Mouse (Mus musculus): ENCODE measurements around the gene Ssrp1. TPM values are rescaled to one million over a fixed set of nuclear protein-coding genes. Genes with fewer than 3 reads are reported as not detected.

Gene Ssrp1
- 69.8 and 80.8 TPM in 2 replicates for polyA plus RNA-seq (2015; fragmentation: Nextera tagmentation; extraction: Ambion mirVana)

DNA sequence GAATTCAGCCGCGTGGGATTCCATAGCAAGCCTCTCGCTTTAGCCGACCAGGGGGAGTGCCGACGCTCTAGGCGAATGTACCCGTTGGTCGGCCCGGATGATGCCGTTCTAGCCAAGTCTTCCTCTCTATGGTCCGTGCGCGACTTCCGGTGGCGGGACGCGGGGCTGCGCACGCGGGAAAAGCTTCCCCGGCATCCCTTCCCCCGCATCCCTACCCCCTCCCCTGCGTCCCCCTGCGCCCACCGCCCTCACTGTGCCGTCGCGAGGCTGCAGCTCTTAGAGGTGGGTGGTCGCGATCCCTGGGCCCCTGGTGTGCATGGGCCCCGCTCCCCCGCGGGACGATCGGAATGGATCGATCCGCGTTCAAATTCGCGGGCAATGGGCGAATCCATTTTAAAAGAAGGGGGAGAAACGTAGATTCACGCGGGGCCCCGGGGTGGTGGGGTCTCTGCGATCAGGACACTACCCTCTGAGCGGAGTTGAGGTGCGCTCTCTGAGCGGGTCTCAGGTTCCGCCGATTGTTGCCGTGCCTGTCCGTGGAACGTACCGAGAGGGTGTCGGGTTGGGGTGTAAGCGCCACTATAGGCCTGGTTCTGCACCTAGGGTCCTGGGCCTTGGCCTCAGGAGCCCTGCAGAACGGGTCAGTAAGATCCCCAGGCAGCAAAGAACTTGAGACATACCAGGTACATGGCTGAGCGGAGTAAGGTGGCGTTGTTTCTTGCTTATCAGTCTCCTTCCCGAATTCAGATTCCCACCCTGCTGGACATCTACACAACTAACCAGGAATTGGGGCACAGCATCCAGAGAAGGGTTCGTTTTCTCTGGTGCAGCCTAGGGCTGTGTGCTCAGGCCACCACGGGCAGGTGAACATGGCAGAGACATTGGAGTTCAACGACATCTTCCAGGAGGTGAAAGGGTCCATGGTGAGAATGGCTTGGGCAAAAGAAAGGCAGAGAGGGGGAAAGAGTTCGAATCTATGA lies at the start of gene Ssrp1, which contains the start of gene P2rx3:
Gene Ssrp1 (plus strand): TSS at position 188 of the 980 bp plus-strand sequence.
Gene P2rx3 (minus strand): TSS at position 416 of the 980 bp plus-strand sequence.
- peak within 1 kb of the TSS; percentile 83 for H3K4me2 ChIP-seq (ENCODE audit: low read depth, low read length)
- ATAC-seq (peak; percentile 94), DNase-seq (peak; percentile 94)
- TF ChIP-seq EP300 (IDR thresholded peaks at IDR 0.05; ENCODE audit: low read depth): peak; percentile 72
- no peak for TF ChIP-seq CTCF (IDR thresholded peaks at IDR 0.05; ENCODE audit: low read depth)
- no peaks in the 10 kb centered on the region for H3K9me3 ChIP-seq (ENCODE audit: low read length)
- no peaks in the 10 kb centered on the region for H3K27me3 ChIP-seq (ENCODE audit: insufficient read depth, low read length)
- peak within 1 kb of the TSS; percentile 91 for H3K9ac ChIP-seq (replicated peaks)
- 1% methylated on average over 66 of the region's 66 CpGs for WGBS (ENCODE audit: insufficient replicate concordance)
- peaks cover 30% of the 10 kb centered on the region for H3K36me3 ChIP-seq (replicated peaks; ENCODE audit: insufficient read depth, low read length)
- peak within 1 kb of the TSS; percentile 72 for H3K4me3 ChIP-seq (ENCODE audit: low read depth, low read length)
- peak within 1 kb of the TSS; percentile 56 for H3K27ac ChIP-seq (ENCODE audit: low read depth)
- peaks cover 21% of the 10 kb centered on the region for H3K4me1 ChIP-seq (ENCODE audit: insufficient read depth)

- TF ChIP-seq CTCF (IDR thresholded peaks at IDR 0.05; ENCODE audit: low read depth) (no peak), EP300 (IDR thresholded peaks at IDR 0.05; ENCODE audit: low read depth) (no peak)
- peak; percentile 57 for ATAC-seq
Observed at GRCm38 (mm10) chr2:84987930-84988329, 49.1 kb upstream of the Ssrp1 start, which contains the start of gene Prg3. Gene Prg3 (plus strand): TSS chr2:84988215.

DNA sequence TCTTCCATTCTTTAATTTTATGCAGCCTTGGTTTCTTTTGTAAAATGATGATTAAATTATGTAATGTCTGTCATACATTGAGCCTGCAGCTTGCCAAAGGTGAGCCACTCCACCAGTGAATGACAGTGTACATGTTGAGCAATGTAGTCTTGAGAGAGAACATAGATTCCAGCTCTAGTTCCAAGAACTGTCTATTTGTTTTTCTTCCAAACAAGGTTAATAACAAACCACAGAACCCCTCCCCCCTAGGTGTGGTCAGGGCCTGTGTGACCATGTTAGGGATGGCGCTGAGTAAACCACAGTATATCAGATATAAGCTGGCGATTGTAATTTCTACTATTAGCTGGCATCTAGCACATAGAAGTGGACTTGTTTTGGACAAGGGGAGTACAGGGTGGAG lies 40.7 kb upstream of the Ssrp1 start:
- no peak overlapping the region for H3K9ac ChIP-seq (replicated peaks)
- ATAC-seq (peak; percentile 98), DNase-seq (peak; percentile 60)
- H3K4me1 ChIP-seq (ENCODE audit: insufficient read depth): peaks cover 33% of the 10 kb centered on the region
- WGBS (ENCODE audit: insufficient replicate concordance): 25% methylated on average over 2 of the region's 2 CpGs
- no peak overlapping the region for H3K4me2 ChIP-seq (ENCODE audit: low read depth, low read length)
- peak; percentile 73; the same call in 1 of the 2 replicates for TF ChIP-seq EP300 (IDR thresholded peaks at IDR 0.05; ENCODE audit: low read depth)
- TF ChIP-seq CTCF (IDR thresholded peaks at IDR 0.05; ENCODE audit: low read depth): no peak
- no peaks in the 10 kb centered on the region for H3K36me3 ChIP-seq (replicated peaks; ENCODE audit: insufficient read depth, low read length)
- no peaks in the 10 kb centered on the region for H3K9me3 ChIP-seq (ENCODE audit: low read length)
- H3K27me3 ChIP-seq (ENCODE audit: insufficient read depth, low read length): no peaks in the 10 kb centered on the region
- H3K27ac ChIP-seq (ENCODE audit: low read depth): peak overlapping the region; percentile 90
- H3K4me3 ChIP-seq (ENCODE audit: low read depth, low read length): no peak overlapping the region

More at GRCm38 (mm10) chr2:84987930-84988329, 49.1 kb upstream of the Ssrp1 start, which contains the start of gene Prg3:
- Histone ChIP-seq H3K4me3 (ENCODE audit: low read depth, low read length) (no peak within 1 kb of the TSS), H3K4me2 (ENCODE audit: low read depth, low read length) (no peak within 1 kb of the TSS), H3K27me3 (ENCODE audit: insufficient read depth, low read length) (no peaks in the 10 kb centered on the region), H3K9me3 (ENCODE audit: low read length) (no peaks in the 10 kb centered on the region), H3K27ac (ENCODE audit: low read depth) (no peak within 1 kb of the TSS), H3K36me3 (replicated peaks; ENCODE audit: insufficient read depth, low read length) (no peaks in the 10 kb centered on the region), H3K9ac (replicated peaks) (no peak within 1 kb of the TSS), H3K4me1 (ENCODE audit: insufficient read depth) (no peaks in the 10 kb centered on the region; the same call in 1 of the 2 replicates)
- WGBS (ENCODE audit: insufficient replicate concordance): 20% methylated on average over 1 of the region's 1 CpGs
- no peak for DNase-seq

DNA sequence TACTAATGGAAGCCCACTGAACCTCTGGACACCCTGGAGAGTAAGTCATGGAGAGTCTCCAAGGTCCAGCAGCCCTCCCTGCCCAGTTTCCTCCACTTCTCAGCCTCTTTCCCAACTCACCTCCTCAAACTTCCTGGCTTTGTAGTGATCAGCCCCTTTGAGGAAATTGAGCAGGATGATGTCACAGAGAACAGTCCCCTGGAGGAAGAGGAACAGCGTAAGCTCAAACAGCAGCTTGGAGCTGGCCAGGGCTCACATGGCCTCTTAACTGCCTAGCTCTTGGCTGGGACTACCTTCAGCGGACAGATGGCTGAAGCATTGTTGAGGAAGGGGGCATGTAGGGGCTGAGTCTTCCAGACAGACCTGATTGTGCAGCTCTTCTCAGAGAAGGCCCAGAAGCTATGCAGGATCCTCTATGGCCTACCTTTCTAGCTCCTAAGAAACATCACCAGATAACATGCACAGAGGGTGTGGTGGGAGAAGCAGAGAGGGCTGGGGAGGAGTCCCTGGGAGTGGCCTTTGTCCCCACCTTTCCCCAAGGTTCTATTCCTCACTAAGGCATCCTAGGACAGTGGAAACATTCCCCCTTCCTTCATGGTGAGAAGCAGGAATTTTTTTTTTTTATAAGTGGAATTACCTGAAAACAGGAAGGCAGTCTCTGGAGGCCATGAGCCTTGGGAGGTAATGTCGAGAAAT lies 37.4 kb upstream of the Ssrp1 start:
- Histone ChIP-seq H3K4me1 (ENCODE audit: insufficient read depth) (peaks cover 37% of the 10 kb centered on the region), H3K36me3 (replicated peaks; ENCODE audit: insufficient read depth, low read length) (no peaks in the 10 kb centered on the region), H3K9me3 (ENCODE audit: low read length) (no peaks in the 10 kb centered on the region), H3K27ac (ENCODE audit: low read depth) (peak overlapping the region; percentile 6; the same call in 1 of the 2 replicates), H3K4me3 (ENCODE audit: low read depth, low read length) (no peak overlapping the region), H3K4me2 (ENCODE audit: low read depth, low read length) (no peak overlapping the region; the same call in 1 of the 2 replicates), H3K9ac (replicated peaks) (no peak overlapping the region), H3K27me3 (ENCODE audit: insufficient read depth, low read length) (no peaks in the 10 kb centered on the region)
- no peak for ATAC-seq
- TF ChIP-seq CTCF (IDR thresholded peaks at IDR 0.05; ENCODE audit: low read depth) (no peak), EP300 (IDR thresholded peaks at IDR 0.05; ENCODE audit: low read depth) (no peak)
- no peak for DNase-seq
- WGBS (ENCODE audit: insufficient replicate concordance): 71% methylated on average over 3 of the region's 3 CpGs

- H3K4me1 ChIP-seq (ENCODE audit: insufficient read depth): peaks cover 25% of the 10 kb centered on the region
- no peak for ATAC-seq
- TF ChIP-seq EP300 (IDR thresholded peaks at IDR 0.05; ENCODE audit: low read depth) (no peak), CTCF (IDR thresholded peaks at IDR 0.05; ENCODE audit: low read depth) (no peak)
- no peak overlapping the region for H3K27ac ChIP-seq (ENCODE audit: low read depth)
- DNase-seq: no peak
- no peaks in the 10 kb centered on the region for H3K36me3 ChIP-seq (replicated peaks; ENCODE audit: insufficient read depth, low read length)
- H3K9ac ChIP-seq (replicated peaks): no peak overlapping the region
- H3K4me3 ChIP-seq (ENCODE audit: low read depth, low read length): no peak overlapping the region
- WGBS (ENCODE audit: insufficient replicate concordance): 72% methylated on average over 13 of the region's 13 CpGs
- no peak overlapping the region for H3K4me2 ChIP-seq (ENCODE audit: low read depth, low read length)
- no peaks in the 10 kb centered on the region for H3K27me3 ChIP-seq (ENCODE audit: insufficient read depth, low read length)
- H3K9me3 ChIP-seq (ENCODE audit: low read length): no peaks in the 10 kb centered on the region
Observed at GRCm38 (mm10) chr2:85001497-85001896, 35.5 kb upstream of the Ssrp1 start.

DNA sequence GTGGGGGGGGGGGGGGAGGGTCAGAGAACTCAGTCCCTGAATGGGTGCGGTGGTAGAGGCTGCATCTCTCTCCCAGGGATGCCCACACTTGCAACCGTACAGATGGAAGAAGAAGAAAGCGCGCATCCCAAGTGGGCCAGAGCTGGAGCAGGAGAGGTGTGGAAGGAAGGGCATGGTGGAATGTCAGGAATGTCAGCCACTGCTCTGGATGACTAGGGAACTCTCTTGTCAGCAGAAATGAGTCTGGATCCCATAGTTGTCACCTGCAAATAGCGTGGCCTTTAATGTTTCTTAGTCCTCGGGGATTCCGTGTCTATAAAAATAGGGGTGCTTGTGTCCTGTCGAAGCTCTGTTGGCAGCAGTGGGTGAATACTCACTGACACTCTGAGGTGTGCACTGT lies 34.5 kb upstream of the Ssrp1 start:
- TF ChIP-seq CTCF (IDR thresholded peaks at IDR 0.05; ENCODE audit: low read depth) (no peak), EP300 (IDR thresholded peaks at IDR 0.05; ENCODE audit: low read depth) (no peak)
- peaks cover 25% of the 10 kb centered on the region for H3K4me1 ChIP-seq (ENCODE audit: insufficient read depth)
- H3K4me3 ChIP-seq (ENCODE audit: low read depth, low read length): no peak overlapping the region
- DNase-seq: no peak
- no peak overlapping the region for H3K4me2 ChIP-seq (ENCODE audit: low read depth, low read length)
- no peak overlapping the region for H3K27ac ChIP-seq (ENCODE audit: low read depth)
- WGBS (ENCODE audit: insufficient replicate concordance): 83% methylated on average over 8 of the region's 8 CpGs
- no peaks in the 10 kb centered on the region for H3K36me3 ChIP-seq (replicated peaks; ENCODE audit: insufficient read depth, low read length)
- H3K9ac ChIP-seq (replicated peaks): no peak overlapping the region
- no peaks in the 10 kb centered on the region for H3K9me3 ChIP-seq (ENCODE audit: low read length)
- no peaks in the 10 kb centered on the region for H3K27me3 ChIP-seq (ENCODE audit: insufficient read depth, low read length)
- ATAC-seq: no peak

Data from liver, postnatal 0 days (tissue).